Mouse (Mus musculus) kidney, adult 8-10 months (tissue): ENCODE results near the gene Akap13.

Experiments
- DNase-seq, 2 experiments: peaks; one replicate each; pipeline ENCODE4 v3.0.0; 2022

Gene Akap13

GRCm38 (mm10) chr7:75521199-75521598, 65.9 kb downstream of the Akap13 start:
- DNase-seq = no peak

GRCm38 (mm10) chr7:75522226-75522625, 66.9 kb downstream of the Akap13 start:
- no peak for DNase-seq

- DNase-seq = no peak
Measured at GRCm38 (mm10) chr7:75524789-75525569, 69.6 kb downstream of the Akap13 start.

DNA sequence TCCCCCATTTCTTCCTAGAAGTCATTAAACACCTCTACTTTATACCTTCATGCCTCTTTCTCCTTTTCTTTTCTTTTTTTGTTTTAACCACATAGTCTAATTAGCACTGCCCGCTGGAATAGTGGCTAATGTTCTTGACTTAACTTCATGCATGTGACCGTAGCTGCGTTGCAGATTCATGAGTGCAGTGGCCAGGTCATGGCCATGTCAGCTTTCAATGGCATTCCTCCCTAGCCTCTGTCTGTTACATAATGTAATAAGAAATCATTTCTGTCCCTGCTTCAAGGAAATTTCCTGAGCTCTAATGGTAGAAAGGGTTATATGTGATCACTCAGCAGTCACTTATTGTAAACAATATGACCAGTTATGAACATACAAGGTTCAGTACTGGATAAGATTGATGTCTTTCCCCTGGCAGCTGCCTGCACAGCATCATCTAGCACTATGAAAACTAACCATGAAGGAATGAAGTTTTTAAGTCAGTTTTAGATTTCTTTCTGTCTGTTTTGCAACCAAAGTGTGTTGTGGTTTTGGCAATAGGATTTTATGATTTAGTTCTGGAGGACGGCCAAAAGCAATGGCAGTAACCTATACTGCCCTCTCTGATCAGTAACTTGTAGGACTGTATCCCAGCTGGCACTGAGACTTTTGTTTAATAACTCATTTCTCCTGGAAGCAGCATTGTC, 70.5 kb downstream of the Akap13 start:
- peak in 1 of 2 experiments; percentile 38 for DNase-seq

GRCm38 (mm10) chr7:75528751-75529150, 73.4 kb downstream of the Akap13 start:
- peak; percentile 70 to 71 for DNase-seq

GRCm38 (mm10) chr7:75529857-75530437, 74.6 kb downstream of the Akap13 start:
- DNase-seq = no peak

DNA sequence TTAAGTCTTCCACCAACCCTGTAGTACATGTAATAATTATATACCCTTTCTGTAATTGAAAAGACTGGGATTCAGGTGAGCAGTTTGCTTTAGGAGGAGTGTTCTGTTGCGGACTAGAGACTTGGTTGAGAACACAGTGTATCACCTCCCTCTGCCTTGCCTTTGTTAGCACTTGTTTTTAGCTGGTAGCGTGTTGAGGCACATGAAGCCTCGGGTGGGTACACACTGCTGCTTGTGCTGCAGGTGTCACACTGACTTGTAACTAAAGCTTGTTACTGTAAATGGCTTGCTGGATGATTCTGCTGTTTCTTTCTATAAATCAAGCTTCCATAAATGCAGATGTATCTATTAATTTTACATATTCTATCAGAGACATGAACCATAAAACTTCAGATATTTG, 75.3 kb downstream of the Akap13 start:
- no peak for DNase-seq

- no peak for DNase-seq
Measured at GRCm38 (mm10) chr7:75533079-75533478, 77.7 kb downstream of the Akap13 start.

DNA sequence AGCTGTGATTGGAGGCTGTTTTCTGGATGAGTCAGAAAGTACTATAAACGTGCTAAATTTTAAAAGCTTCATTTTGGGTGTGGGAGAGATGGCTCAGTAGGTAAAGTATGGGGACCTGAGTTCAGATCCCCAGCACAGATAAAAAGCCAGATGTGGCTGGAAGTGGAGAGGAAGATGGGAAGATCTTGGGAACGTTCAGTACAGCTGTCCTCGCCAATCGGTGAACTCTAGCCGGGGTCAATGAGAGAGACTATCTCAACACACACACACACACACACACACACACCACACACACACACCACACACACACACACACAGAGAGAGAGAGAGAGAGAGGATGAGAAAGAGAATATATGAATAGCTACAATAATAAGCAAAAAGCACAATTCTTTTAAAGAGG, 81.0 kb downstream of the Akap13 start:
- DNase-seq = no peak

DNA sequence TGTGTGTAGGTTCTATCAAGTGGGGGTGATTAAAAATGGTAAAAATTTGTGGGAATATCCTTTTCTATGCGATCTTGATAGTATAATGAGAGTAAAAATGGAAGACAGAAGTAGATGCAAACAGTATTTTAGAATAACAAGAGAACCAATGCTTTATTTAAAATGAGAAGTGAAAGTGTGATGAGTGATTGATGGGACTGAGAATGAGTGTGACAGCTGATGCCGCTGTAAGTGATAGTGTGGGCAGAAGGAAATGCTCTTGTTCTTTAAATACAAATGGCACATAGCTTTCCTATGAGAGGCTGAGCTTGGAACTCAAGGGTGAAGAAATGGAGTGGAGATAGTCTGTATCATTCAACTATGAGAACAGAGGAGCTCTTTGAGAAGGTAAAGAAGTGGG, 82.2 kb downstream of the Akap13 start:
- no peak for DNase-seq

GRCm38 (mm10) chr7:75538513-75538912, 83.2 kb downstream of the Akap13 start:
- no peak for DNase-seq

DNA sequence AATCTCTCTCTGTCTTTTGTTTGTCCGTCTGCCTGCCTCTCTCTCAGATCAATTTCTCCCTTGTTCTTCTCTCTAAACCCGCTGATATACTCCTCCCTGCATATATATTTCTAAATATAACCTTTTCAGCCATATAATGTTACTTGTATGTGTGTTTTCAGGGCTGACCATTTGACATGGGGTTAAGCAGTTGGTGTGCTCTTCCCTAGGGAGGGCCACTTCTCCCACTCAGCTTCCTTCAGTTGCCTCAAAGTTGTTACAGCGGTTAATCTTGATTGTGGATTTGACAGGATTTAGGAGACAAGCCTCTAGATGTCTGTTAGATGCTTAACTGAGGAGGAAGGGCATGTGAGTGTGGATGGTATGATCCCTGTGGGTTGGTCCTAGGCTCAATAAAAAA, 83.8 kb downstream of the Akap13 start:
- DNase-seq = no peak

GRCm38 (mm10) chr7:75549856-75550255, 94.5 kb downstream of the Akap13 start:
- no peak for DNase-seq

GRCm38 (mm10) chr7:75550791-75551336, 95.5 kb downstream of the Akap13 start:
- no peak for DNase-seq

- DNase-seq = no peak
Measured at GRCm38 (mm10) chr7:75553002-75553666, 97.8 kb downstream of the Akap13 start.

DNA sequence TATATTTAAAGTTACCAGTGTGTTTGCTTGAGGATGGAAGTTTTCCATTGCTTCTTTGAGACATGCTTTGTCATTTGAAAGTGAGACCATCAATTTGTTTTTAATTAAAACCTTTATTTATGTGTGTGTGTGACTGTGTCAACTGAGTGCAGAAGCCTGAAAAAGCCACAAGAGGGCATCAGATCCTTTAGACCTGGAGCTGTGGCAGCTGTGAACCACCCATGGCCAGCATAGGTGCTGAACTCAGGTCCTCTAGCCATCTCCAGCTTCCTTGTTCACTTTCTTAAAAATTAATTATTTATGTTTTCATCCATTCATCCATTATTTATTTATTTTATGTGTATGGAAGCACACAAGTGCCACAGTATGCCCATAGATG, 98.3 kb downstream of the Akap13 start:
- no peak for DNase-seq

DNA sequence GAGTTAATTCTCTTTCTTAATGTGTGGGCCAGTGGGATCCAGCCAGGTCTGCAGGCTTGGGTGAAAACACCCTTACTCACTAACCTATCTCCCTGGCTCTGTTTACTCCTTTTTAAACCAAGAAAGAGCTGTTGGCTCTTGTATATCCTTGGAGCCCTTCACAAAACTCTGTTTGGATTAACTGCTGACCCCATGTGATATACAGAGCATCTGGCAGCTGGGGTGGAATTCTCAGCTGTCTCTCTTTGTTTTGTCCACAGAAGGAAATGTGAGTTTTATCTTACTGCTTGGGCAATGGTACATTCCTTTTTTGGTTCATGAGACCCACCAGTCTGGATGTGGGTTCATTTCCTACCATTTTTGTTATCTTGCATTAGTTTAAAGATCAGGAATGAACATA, 98.7 kb downstream of the Akap13 start:
- DNase-seq = no peak

DNA sequence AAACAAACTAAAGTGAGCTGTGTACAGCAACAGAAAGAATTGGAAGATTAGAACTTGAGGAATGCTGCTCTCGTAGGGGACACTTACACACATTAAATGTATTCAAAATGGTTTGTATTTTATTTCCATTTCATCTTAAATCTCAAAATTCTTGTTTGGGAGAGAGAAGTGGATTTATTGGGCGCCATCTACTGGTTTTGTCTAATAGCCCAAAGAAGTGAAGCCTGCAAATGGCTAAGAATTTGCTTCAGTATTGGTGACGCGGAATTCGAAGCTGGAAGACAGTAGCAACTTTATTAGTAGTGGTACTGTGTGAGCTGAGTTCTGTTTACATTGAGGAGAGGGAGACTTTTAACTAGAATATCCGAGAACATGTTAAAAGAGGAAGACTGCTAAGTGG, 100.6 kb downstream of the Akap13 start:
- no peak for DNase-seq

GRCm38 (mm10) chr7:75558225-75558624, 102.9 kb downstream of the Akap13 start:
- DNase-seq = no peak

DNA sequence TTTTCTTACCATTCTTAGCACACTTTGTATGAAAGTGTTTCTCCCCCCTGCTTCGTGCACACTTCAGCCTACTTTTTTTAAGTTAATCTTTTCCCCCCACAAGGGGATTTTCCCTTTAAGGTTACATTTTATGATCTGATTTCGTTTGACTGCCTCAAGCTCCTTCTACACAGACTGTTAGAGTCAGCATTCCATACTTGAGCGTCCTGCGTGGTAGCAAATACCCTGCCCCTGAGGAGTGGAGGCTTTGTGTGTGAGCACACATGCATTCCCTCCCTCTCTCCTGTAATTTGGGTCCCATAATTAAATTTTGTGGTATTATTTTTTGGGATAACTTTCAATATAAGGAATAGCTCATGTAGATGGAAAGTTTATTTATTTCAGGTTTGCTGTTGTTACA, 103.8 kb downstream of the Akap13 start:
- no peak for DNase-seq

DNA sequence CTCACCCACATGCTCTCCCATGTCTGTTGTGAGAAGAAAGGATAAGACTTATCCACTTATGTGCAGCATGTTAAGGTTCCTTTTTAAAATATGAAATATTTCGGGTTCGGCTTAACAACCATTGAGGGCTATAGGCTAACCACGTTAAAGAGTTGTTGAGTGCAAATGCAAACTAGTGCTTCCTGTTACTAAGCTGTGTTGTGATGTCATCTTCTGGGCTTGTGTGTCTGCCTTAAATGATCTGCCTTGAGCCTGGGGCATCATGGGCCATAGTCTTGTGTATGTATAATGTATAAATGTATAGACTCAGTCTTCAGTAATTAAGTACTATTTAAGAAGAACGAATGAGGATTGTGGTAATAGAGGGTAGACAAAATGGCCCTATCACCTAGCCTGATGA, 104.6 kb downstream of the Akap13 start:
- no peak for DNase-seq

- no peak for DNase-seq
Measured at GRCm38 (mm10) chr7:75560566-75560965, 105.2 kb downstream of the Akap13 start.

GRCm38 (mm10) chr7:75561134-75561533, 105.8 kb downstream of the Akap13 start:
- no peak for DNase-seq
